Comparison of ENCODE assay signal across 21 mouse cellular contexts in genomic region chr11:3533406-3533932, GRCm38 (mm10). TPM values are rescaled to one million over a fixed set of nuclear protein-coding genes. Genes with fewer than 3 reads are reported as not detected.
DNase-seq lines count a peak whose midpoint lies in the region; ATAC-seq and TF ChIP-seq lines count a peak whose summit lies in the region.
"Had no signal": no experiment of that assay in that cellular context is flagged by ENCODE, and none has a peak within 500 bp of the region (broad histone marks: within the 10 kb centered on the region; RNA-seq: fewer than 3 reads in every experiment).

No protein-coding gene starts in this region.

- H3K36me3 ChIP-seq in heart, embryonic 13.5 days, result peaks cover 78% of the 10 kb centered on the region
- peaks cover 54% of the 10 kb centered on the region for H3K36me3 ChIP-seq in limb, embryonic 13.5 days
- H3K36me3 ChIP-seq in limb, embryonic 10.5 days, result peaks cover 67% of the 10 kb centered on the region
- H3K36me3 ChIP-seq in stomach, postnatal 0 days (ENCODE audit: control insufficient read depth, insufficient read depth, low read length), result peaks cover 29% of the 10 kb centered on the region

- H3K4me1 ChIP-seq in heart, embryonic 13.5 days, result peaks cover 36% of the 10 kb centered on the region
- H3K4me1 ChIP-seq in limb, embryonic 13.5 days, result peaks cover 34% of the 10 kb centered on the region
- peaks cover 35% of the 10 kb centered on the region for H3K4me1 ChIP-seq in limb, embryonic 10.5 days
- peaks cover 9% of the 10 kb centered on the region for H3K4me1 ChIP-seq in stomach, postnatal 0 days (replicated peaks; ENCODE audit: control insufficient read depth, insufficient read depth)

- no peaks in the 10 kb centered on the region for H3K27me3 ChIP-seq in heart, embryonic 13.5 days (replicated peaks)
- no peaks in the 10 kb centered on the region for H3K27me3 ChIP-seq in limb, embryonic 13.5 days
- no peaks in the 10 kb centered on the region for H3K27me3 ChIP-seq in limb, embryonic 10.5 days (ENCODE audit: low read depth, poor library complexity, severe bottlenecking)
- no peaks in the 10 kb centered on the region for H3K27me3 ChIP-seq in stomach, postnatal 0 days (ENCODE audit: control insufficient read depth, insufficient read depth, low read length)
- H3K27me3 ChIP-seq: liver, embryonic 12.5 days had no signal

- intact Hi-C loops in heart, postnatal 10 days (cut with DNase I), result loop anchor here (2.0 kb wide), 1 partner anchor 15 kb away; no protein-coding TSS in a partner anchor

- TF ChIP-seq CTCF in stomach, postnatal 0 days (IDR thresholded peaks at IDR 0.05; ENCODE audit: low read depth), result no peak

- H3K9ac ChIP-seq in heart, embryonic 13.5 days, result 0 out of 2 replicates have a peak overlapping the region, but pooled peaks have one; percentile 44
- H3K9ac ChIP-seq in limb, embryonic 13.5 days, result peak overlapping the region; percentile 25; the same call in 1 of the 2 replicates
- peak overlapping the region; percentile 35 for H3K9ac ChIP-seq in stomach, postnatal 0 days (ENCODE audit: low read length)
- H3K9ac ChIP-seq: liver, embryonic 12.5 days; neural tube, embryonic 12.5 days had no signal

- no peak overlapping the region for H3K4me2 ChIP-seq in heart, embryonic 13.5 days
- no peak overlapping the region for H3K4me2 ChIP-seq in limb, embryonic 13.5 days (replicated peaks)
- H3K4me2 ChIP-seq in stomach, postnatal 0 days (replicated peaks; ENCODE audit: low read depth), result no peak overlapping the region
- H3K4me2 ChIP-seq: liver, embryonic 12.5 days; midbrain, embryonic 11.5 days; neural tube, embryonic 12.5 days had no signal

- no peak for TF ChIP-seq EP300 in stomach, postnatal 0 days (optimal IDR thresholded peaks at IDR 0.05)

- ATAC-seq in heart, embryonic 13.5 days (ENCODE audit: extremely low read depth, insufficient number of reproducible peaks, low FRiP score, low TSS enrichment), result no peak
- ATAC-seq in limb, embryonic 13.5 days (ENCODE audit: low FRiP score, low read depth), result no peak
- ATAC-seq in stomach, postnatal 0 days (ENCODE audit: low FRiP score, low TSS enrichment), result no peak
- ATAC-seq: CD4-positive, CD25-positive, alpha-beta regulatory T cell, adult 4 months; hindbrain, postnatal 0 days; intestine, embryonic 16.5 days; liver, embryonic 12.5 days had no signal

- DNase-seq in cerebellum, adult 9-10 months, result peak; percentile 16
- DNase-seq in cerebellum, adult 11 months, result no peak
- no peak for DNase-seq in heart, postnatal 10 days
- no peak for DNase-seq in limb, embryonic 10.5 days (ENCODE audit: low spot score)
- no peak for DNase-seq in stomach, postnatal 0 days (ENCODE audit: low spot score)
- DNase-seq: adrenal gland, postnatal 25 days; left cerebral cortex, postnatal 4 days; lung, adult 2 months; lung, postnatal 14 days; right cerebral cortex, postnatal 14 days; thymus, postnatal 14 days had no signal

- no peaks in the 10 kb centered on the region for H3K9me3 ChIP-seq in heart, embryonic 13.5 days
- H3K9me3 ChIP-seq in limb, embryonic 13.5 days, result no peaks in the 10 kb centered on the region
- no peaks in the 10 kb centered on the region for H3K9me3 ChIP-seq in limb, embryonic 10.5 days (replicated peaks)
- H3K9me3 ChIP-seq in stomach, postnatal 0 days (ENCODE audit: control insufficient read depth, low read length), result no peaks in the 10 kb centered on the region
- H3K9me3 ChIP-seq: liver, embryonic 12.5 days; neural tube, embryonic 12.5 days had no signal

- H3K4me3 ChIP-seq in heart, embryonic 13.5 days, result no peak overlapping the region
- no peak overlapping the region for H3K4me3 ChIP-seq in limb, embryonic 13.5 days
- no peak overlapping the region for H3K4me3 ChIP-seq in limb, embryonic 10.5 days
- no peak overlapping the region for H3K4me3 ChIP-seq in stomach, postnatal 0 days (ENCODE audit: low read depth, low read length)
- H3K4me3 ChIP-seq: liver, embryonic 12.5 days; neural tube, embryonic 12.5 days had no signal

- WGBS in heart, embryonic 13.5 days, result 90% methylated on average over 17 of the region's 17 CpGs
- WGBS in limb, embryonic 13.5 days, result 90% methylated on average over 17 of the region's 17 CpGs
- WGBS in limb, embryonic 10.5 days, result 90% methylated on average over 17 of the region's 17 CpGs
- 87% methylated on average over 17 of the region's 17 CpGs for WGBS in stomach, postnatal 0 days

- no peak overlapping the region for H3K27ac ChIP-seq in heart, embryonic 13.5 days (replicated peaks)
- no peak overlapping the region for H3K27ac ChIP-seq in limb, embryonic 13.5 days
- no peak overlapping the region for H3K27ac ChIP-seq in limb, embryonic 10.5 days
- H3K27ac ChIP-seq in stomach, postnatal 0 days (replicated peaks), result no peak overlapping the region
- H3K27ac ChIP-seq: hindbrain, postnatal 0 days; liver, embryonic 12.5 days; neural tube, embryonic 12.5 days had no signal

RNA-seq across cellular contexts. Expression of gene Smtn, which starts 6.9 kb away (rescaled TPM):
- 77.1 and 79.5 TPM in 2 replicates for polyA plus RNA-seq in heart, embryonic 13.5 days (2015; fragmentation: Nextera tagmentation; extraction: Ambion mirVana)
- 100 to 1,000 TPM; 210 to 215 TPM for total RNA-seq in heart, postnatal 10 days (2021)
- 57.8 and 63.6 TPM in 2 replicates for polyA plus RNA-seq in limb, embryonic 13.5 days (2015; fragmentation: Nextera tagmentation; extraction: Ambion mirVana)
- 43.0 and 52.8 TPM in 2 replicates for polyA plus RNA-seq in limb, embryonic 10.5 days (2016; fragmentation: Nextera tagmentation; extraction: Ambion mirVana)
- 103 TPM in 2 replicates for polyA plus RNA-seq in stomach, postnatal 0 days (2015; fragmentation: Nextera tagmentation; extraction: Ambion mirVana)

RNA-seq across cellular contexts. Expression of gene Selenom, which starts 19.0 kb away (rescaled TPM):
- 128 and 130 TPM in 2 replicates for polyA plus RNA-seq in heart, embryonic 13.5 days (2015; fragmentation: Nextera tagmentation; extraction: Ambion mirVana)
- 10 to 100 TPM; 57.2 to 57.3 TPM for total RNA-seq in heart, postnatal 10 days (2021)
- 142 and 153 TPM in 2 replicates for polyA plus RNA-seq in limb, embryonic 13.5 days (2015; fragmentation: Nextera tagmentation; extraction: Ambion mirVana)
- polyA plus RNA-seq in limb, embryonic 10.5 days (2016; fragmentation: Nextera tagmentation; extraction: Ambion mirVana), result 24.4 and 35.0 TPM in 2 replicates
- 179 and 191 TPM in 2 replicates for polyA plus RNA-seq in stomach, postnatal 0 days (2015; fragmentation: Nextera tagmentation; extraction: Ambion mirVana)

RNA-seq across cellular contexts. Expression of gene Inpp5j, which starts 28.8 kb away (rescaled TPM):
- 9.0 and 10.0 TPM in 2 replicates for polyA plus RNA-seq in heart, embryonic 13.5 days (2015; fragmentation: Nextera tagmentation; extraction: Ambion mirVana)
- total RNA-seq in heart, postnatal 10 days (2021), result 10 to 100 TPM; 15.4 to 19.1 TPM
- polyA plus RNA-seq in limb, embryonic 13.5 days (2015; fragmentation: Nextera tagmentation; extraction: Ambion mirVana), result 0.09 and 0.23 TPM in 2 replicates
- 0.06 and 0.09 TPM in 2 replicates for polyA plus RNA-seq in limb, embryonic 10.5 days (2016; fragmentation: Nextera tagmentation; extraction: Ambion mirVana)
- 2.4 and 2.7 TPM in 2 replicates for polyA plus RNA-seq in stomach, postnatal 0 days (2015; fragmentation: Nextera tagmentation; extraction: Ambion mirVana)
- total RNA-seq: hematopoietic stem cell, adult 5-6 weeks had no signal

RNA-seq across cellular contexts. Expression of gene Pla2g3, which starts 45.4 kb away (rescaled TPM):
- 0.11 and 0.16 TPM in 2 replicates for polyA plus RNA-seq in heart, embryonic 13.5 days (2015; fragmentation: Nextera tagmentation; extraction: Ambion mirVana)
- total RNA-seq in heart, postnatal 10 days (2021), result under 1 TPM in 1 of 2 experiments, not detected in 1; 0.10 TPM
- 0.22 and 0.38 TPM in 2 replicates for polyA plus RNA-seq in limb, embryonic 13.5 days (2015; fragmentation: Nextera tagmentation; extraction: Ambion mirVana)
- polyA plus RNA-seq in limb, embryonic 10.5 days (2016; fragmentation: Nextera tagmentation; extraction: Ambion mirVana), result 1.2 and 1.5 TPM in 2 replicates
- polyA plus RNA-seq in stomach, postnatal 0 days (2015; fragmentation: Nextera tagmentation; extraction: Ambion mirVana), result 9.4 and 11.0 TPM in 2 replicates
- total RNA-seq: hematopoietic stem cell, adult 5-6 weeks; megakaryocyte progenitor cell, adult 5-6 weeks had no signal
